Mouse (Mus musculus) neural tube, embryonic 10.5 days (tissue): ENCODE data around the gene Tbc1d32.
"Not testable (repeated sequence)": the region's sequence is repeated elsewhere in the genome, so short reads cannot be mapped to it uniquely, and the experiment has no call there.

Source experiments
- DNase-seq: peaks from one replicate; pipeline ENCODE4 v3.0.0-alpha.2; 2017; ENCODE audit warnings: low spot score; ENCODE audit errors: extremely low spot score

The Tbc1d32 gene

GRCm38 (mm10) chr10:56228568-56229209, at the start of gene Tbc1d32:
Gene Tbc1d32 (minus strand): TSS chr10:56228689.
- DNase-seq = peak; percentile 93

GRCm38 (mm10) chr10:56227771-56228275, 666 bp downstream of the Tbc1d32 start:
- peak; percentile 30 for DNase-seq

- DNase-seq = no peak
These were observed 12.7 kb downstream of the Tbc1d32 start for GRCm38 (mm10) chr10:56215797-56216196.

GRCm38 (mm10) chr10:56210343-56210742, 18.1 kb downstream of the Tbc1d32 start:
- no peak for DNase-seq

GRCm38 (mm10) chr10:56206802-56207404, 21.6 kb downstream of the Tbc1d32 start:
- DNase-seq = no peak

DNA sequence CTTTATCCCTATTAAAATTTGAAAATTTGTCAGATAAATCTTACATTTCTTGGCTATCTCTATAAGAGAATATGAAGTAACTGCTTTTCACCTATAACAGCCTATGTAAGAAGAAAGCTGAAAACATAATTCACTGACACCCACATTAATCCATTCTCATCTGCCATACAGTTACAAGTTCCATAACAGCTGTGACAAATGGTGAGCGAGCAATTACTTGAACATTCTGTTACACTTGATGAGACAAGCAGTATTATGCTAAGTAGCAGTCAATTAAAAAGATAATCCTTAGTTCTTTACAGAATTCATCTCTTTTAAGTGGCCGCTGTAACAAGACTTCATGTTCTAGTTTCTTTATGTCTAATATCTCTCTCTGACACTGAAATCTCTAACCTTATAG, 24.1 kb downstream of the Tbc1d32 start:
- DNase-seq = no peak

GRCm38 (mm10) chr10:56199902-56200301, 28.6 kb downstream of the Tbc1d32 start:
- no peak for DNase-seq

- DNase-seq = no peak
These were observed 29.8 kb downstream of the Tbc1d32 start for GRCm38 (mm10) chr10:56198691-56199090.

GRCm38 (mm10) chr10:56194310-56194709, 34.2 kb downstream of the Tbc1d32 start:
- DNase-seq = no peak

DNA sequence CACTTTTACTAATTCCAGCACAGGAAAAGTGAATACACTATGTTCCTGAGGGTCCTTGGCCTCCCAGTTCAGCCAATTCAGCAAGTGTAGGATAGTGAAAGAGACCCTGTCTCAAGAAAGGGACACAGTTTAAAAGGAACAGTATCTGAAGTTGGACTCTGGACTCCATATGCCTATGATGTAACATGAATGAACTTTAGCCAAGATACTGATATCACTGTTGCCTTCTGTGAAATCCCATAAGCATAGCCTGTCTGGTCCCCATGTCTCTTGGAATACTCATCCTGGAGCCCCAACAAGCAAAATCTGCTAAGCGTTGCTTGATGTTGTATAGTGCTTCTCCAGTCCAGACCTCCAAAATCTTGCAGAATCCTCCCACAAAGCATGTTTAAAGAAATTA, 46.8 kb downstream of the Tbc1d32 start:
- DNase-seq = no peak

- no peak for DNase-seq
These were observed 55.3 kb downstream of the Tbc1d32 start for GRCm38 (mm10) chr10:56173184-56173583.

DNA sequence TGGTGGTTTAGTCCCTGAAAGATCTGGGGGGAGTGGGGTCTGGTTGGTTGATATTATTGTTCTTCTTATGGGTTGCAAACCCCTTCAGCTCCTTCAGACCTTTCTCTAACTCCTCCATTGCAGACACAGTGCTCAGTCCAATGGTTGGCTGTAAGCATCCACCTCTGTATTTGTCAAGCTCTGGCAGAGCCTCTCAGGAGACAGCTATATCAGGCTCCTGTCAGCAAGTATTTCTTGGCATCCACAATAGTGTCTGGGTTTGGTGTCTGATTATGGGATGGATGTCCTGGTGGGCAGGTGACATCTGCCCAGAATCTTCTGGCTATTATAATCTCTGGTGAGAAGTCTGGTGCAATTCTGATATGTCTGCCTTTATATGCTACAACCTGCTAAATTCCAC, 60.8 kb downstream of the Tbc1d32 start:
- DNase-seq = not testable (repeated sequence)

DNA sequence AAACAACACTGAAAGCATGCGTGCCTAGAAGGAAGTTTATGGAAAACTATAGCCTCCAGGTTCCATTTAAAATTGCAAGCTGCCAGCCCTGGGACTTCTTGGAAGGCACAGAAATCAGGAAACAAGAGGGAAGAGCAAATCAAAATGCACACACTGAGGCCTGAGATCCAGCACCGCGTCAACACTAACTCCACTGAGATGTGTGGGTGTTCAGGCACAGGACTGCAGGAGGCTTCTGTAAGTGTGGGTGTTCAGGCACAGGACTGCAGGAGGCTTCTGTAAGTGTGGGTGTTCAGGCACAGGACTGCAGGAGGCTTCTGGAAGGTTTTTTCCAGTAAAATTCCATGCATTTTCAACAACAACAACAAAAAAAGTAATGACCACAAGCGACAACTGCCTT, 62.7 kb downstream of the Tbc1d32 start:
- no peak for DNase-seq

DNA sequence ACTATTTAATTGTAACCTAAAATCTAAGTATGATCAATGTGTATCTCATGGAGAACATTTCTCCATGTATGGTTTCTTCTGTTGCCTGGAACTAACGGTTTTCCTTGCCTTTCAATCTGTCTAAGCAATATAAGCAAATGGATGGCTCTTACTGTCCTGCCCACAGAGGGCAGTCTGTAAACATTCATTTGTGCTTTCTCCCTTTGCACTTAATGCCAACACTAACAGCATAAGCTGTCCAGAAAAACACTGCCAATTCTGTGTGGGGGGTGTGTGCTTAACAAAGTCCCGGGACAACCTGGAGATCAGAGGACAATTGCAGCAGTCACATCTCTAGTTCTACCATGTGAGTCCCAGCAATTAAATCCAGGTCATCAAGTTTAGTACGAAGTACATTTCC, 64.1 kb downstream of the Tbc1d32 start:
- no peak for DNase-seq

- DNase-seq = no peak
These were observed 69.7 kb downstream of the Tbc1d32 start for GRCm38 (mm10) chr10:56158748-56159147.

- DNase-seq = no peak
These were observed 70.3 kb downstream of the Tbc1d32 start for GRCm38 (mm10) chr10:56158207-56158606.

DNA sequence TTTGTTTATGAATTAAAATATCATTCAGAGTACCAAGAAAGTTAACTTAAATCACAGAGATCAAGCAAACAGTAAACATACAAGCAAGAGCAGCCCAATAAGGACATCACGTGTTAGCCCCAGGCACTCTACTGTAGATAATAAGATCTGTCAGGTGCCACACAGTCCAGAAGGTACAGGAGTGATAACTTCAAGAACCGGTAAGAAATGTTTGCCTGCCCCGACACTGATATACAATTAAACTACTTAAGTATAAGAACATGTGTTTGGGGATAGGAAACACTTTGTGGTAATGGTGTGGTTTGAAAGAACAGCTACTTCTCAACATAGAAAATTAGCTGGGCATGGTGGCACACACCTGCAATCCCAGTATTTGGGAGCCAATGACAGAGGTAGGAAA, 71.5 kb downstream of the Tbc1d32 start:
- DNase-seq = no peak

DNA sequence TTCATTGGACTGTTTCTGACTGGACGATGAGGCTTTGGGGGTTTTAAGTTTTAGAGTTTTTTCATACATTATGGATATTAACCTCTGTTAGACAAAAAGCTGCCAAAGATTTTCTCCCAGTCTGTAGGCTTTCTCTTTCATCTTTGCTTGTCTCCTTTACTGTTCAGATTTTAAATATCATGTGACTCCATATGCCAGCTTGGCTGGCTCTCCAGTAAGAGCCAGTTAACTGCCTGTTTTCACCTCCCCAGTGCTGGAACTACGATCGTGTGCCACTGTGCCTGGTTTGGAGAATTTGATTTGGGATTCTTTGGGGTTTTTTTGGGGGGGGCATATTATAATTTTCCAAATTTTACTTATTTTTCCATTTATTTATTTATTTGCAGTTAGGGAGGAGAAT, 79.6 kb downstream of the Tbc1d32 start:
- DNase-seq = no peak

GRCm38 (mm10) chr10:56137191-56137590, 91.3 kb downstream of the Tbc1d32 start:
- DNase-seq = no peak

DNA sequence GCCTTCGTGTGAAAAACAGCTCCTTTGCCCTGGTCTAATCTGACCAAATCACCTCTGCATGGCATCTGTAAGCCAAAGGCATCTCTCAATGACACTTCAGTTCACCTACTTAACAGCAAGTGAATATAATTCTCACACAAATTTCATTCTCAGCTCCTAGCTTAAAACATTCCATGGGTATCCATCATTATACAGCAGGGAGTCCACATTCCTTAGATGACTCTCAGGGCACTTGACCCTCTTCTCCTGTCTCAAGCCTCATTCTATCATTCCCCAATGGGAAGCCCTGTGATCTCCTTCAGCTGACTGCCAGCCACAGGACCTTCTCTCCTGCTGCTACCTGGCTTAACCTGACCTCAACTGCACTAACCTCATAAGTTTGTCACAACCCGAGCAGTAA, 98.8 kb downstream of the Tbc1d32 start:
- DNase-seq = no peak

- DNase-seq = no peak
These were observed 101.5 kb downstream of the Tbc1d32 start for GRCm38 (mm10) chr10:56126972-56127371.

GRCm38 (mm10) chr10:56115636-56116180, 112.8 kb downstream of the Tbc1d32 start:
- peak; percentile 82 for DNase-seq
